Mouse (Mus musculus): Measurements from ENCODE around the gene H2-Q4. TPM values are rescaled to one million over a fixed set of nuclear protein-coding genes. Genes with fewer than 3 reads are reported as not detected.
"Not testable (repeated sequence)": the region's sequence is repeated elsewhere in the genome, so short reads cannot be mapped to it uniquely, and the experiment has no call there.

Gene H2-Q4
- 2.6 and 2.9 TPM in 2 replicates for polyA plus RNA-seq (2015; fragmentation: Nextera tagmentation; extraction: Ambion mirVana)

DNA sequence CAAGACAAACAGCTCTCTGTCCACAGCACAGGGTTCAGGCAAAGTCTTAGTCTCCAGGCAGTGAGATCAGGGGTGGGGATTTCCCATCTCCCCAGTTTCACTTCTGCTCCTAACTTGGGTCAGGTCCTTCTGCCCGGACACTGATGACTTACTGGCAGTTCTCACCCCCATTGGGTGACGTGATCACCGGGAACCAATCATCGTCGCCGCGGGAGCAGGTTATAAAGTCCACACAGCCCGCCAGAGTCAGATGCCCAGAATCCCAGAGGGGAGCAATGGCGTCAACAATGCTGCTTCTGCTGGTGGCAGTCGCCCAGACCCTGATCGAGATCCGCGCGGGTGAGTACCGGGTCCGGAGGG is at the start of gene H2-Q4:
TSS of gene H2-Q4 (plus strand) at position 249 of the 360 bp plus-strand sequence.
- Histone ChIP-seq H3K36me3 (no peaks in the 10 kb centered on the region), H3K9me3 (peaks cover 8% of the 10 kb centered on the region; the same call in 1 of the 2 replicates), H3K27ac (replicated peaks) (no peak within 1 kb of the TSS), H3K27me3 (replicated peaks) (peaks cover 15% of the 10 kb centered on the region), H3K4me2 (peak within 1 kb of the TSS; percentile 96), H3K4me3 (peak within 1 kb of the TSS; percentile 71), H3K9ac (peak within 1 kb of the TSS; percentile 79), H3K4me1 (no peaks in the 10 kb centered on the region; the same call in 1 of the 2 replicates)
- ATAC-seq (ENCODE audit: extremely low read depth, insufficient number of reproducible peaks, low FRiP score, low TSS enrichment): peak; percentile 78
- WGBS: under 1% methylated on average over 16 of the region's 16 CpGs

DNA sequence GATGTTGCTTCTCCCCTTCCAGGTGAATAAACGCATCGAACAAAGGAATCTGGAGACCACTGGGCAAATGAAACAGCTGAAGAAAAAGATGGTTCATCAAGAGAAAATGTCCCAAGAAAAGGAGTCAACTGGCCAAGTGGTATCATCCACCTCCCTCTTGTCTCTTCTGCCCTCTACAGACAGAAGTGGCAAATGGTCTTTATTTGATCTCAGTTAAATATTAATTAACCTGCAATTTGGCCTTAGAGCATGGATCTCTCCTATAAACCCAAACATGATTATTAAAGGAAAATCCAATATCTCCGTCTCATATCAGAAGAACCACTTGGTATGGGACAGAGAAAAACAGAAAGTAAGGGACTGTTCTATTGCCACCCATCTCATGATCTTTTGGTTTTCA is 49.7 kb upstream of the H2-Q4 start:
- H3K27ac ChIP-seq (replicated peaks); H3K4me2 ChIP-seq; H3K4me1 ChIP-seq; ATAC-seq (ENCODE audit: extremely low read depth, insufficient number of reproducible peaks, low FRiP score, low TSS enrichment); H3K27me3 ChIP-seq (replicated peaks); H3K4me3 ChIP-seq; H3K36me3 ChIP-seq; H3K9me3 ChIP-seq; H3K9ac ChIP-seq: not testable (repeated sequence)
- 50% methylated on average over 3 of the region's 3 CpGs for WGBS

DNA sequence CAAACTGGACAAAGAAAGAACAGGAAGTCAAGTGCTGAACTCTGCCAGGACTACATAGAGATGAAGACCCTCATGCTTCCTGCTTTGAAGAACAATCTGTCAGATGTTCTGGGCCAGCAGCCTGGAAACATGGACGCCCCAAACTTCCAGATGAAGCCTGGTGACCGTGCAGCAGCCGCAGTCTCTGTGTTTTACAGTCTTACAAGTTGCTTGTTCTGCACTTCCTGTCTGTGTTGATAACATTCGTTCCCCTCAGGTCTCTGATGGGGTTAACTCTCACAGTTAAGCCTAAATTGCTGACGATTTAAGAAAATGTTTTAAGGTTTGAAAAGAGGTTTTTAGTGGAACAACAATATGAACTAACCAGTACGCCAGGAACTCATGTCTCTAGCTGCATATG is 47.9 kb upstream of the H2-Q4 start:
- not testable (repeated sequence) for H3K9me3 ChIP-seq; H3K4me1 ChIP-seq; ATAC-seq (ENCODE audit: extremely low read depth, insufficient number of reproducible peaks, low FRiP score, low TSS enrichment); H3K36me3 ChIP-seq; H3K4me2 ChIP-seq; H3K9ac ChIP-seq; H3K27ac ChIP-seq (replicated peaks); H3K27me3 ChIP-seq (replicated peaks); H3K4me3 ChIP-seq
- 52% methylated on average over 6 of the region's 6 CpGs for WGBS

DNA sequence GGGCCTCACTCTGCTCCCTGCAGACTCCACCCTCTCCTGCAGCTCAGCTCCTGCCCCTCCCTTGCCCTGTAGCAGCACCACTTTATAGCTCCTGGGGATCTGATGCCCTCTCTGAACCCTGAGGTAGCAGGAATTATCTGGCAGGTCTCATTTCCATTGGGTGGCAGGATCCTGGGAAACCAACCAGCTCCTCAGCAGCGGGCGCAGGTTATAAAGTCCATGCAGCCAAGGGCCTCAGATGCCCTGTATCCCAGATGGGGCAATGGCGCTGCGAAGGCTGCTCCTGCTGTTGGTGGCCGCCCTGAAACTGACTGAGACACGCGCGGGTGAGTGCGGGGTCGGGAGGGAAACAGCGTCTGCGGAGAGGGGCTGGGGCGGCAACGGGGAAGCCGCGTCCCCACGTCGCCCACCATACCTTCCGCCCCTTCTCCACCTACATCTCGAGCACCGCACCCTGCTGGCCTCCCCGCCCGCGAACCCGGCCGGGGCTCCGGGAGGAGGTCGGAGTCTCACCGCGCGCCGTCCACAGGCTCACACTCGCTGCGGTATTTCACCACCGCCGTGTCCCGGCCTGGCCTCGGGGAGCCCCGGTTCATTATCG is 37.2 kb upstream of the H2-Q4 start, which contains the start of gene H2-Q2:
TSS of gene H2-Q2 (plus strand) at position 172 of the 601 bp plus-strand sequence.
- H3K9me3 ChIP-seq: no peaks in the 10 kb centered on the region
- WGBS: 2% methylated on average over 40 of the region's 40 CpGs
- H3K9ac ChIP-seq: peak within 1 kb of the TSS; percentile 70
- H3K4me2 ChIP-seq: peak within 1 kb of the TSS; percentile 88
- no peaks in the 10 kb centered on the region for H3K36me3 ChIP-seq
- H3K4me3 ChIP-seq: peak within 1 kb of the TSS; percentile 54
- H3K27me3 ChIP-seq (replicated peaks): peaks cover 67% of the 10 kb centered on the region
- no peak for ATAC-seq (ENCODE audit: extremely low read depth, insufficient number of reproducible peaks, low FRiP score, low TSS enrichment)
- no peak within 1 kb of the TSS for H3K27ac ChIP-seq (replicated peaks)
- H3K4me1 ChIP-seq: peaks cover 15% of the 10 kb centered on the region

DNA sequence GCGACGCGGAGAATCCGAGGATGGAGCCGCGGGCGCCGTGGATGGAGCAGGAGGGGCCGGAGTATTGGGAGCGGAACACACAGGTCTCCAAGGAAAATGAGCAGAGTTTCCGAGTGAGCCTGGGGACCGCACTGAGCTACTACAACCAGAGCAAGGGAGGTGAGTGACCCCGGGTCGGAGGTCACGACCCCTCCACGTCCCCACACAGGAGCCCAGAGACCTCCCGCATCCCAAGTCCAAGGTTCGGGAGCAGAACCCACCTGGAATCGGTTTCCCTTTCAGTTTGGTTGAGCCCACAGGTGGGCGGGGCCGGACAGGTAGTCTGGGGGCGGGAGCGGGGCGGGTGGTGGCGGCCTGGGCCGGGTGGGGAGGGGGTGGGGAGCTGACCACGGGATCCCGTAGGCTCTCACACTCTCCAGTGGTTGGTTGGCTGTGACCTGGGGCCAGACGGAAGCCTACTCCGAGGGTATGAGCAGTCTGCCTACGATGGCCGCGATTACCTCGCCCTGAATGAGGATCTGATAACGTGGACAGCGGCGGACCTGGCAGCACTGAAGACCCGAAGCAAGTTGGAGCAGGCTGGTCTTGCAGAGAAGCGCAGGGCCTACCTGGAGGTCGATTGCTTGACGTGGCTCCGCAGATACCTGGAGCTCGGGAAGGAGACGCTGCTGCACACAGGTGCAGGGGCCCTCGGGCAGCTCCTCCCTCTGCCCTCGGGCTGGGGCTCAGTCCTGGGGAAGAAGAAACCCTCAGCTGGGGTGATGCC is 36.5 kb upstream of the H2-Q4 start:
- no peaks in the 10 kb centered on the region for H3K36me3 ChIP-seq
- H3K27ac ChIP-seq (replicated peaks): no peak overlapping the region
- no peak for ATAC-seq (ENCODE audit: extremely low read depth, insufficient number of reproducible peaks, low FRiP score, low TSS enrichment)
- peak overlapping the region; percentile 54 for H3K4me3 ChIP-seq
- peak overlapping the region; percentile 88 for H3K4me2 ChIP-seq
- H3K9me3 ChIP-seq: no peaks in the 10 kb centered on the region
- 3% methylated on average over 46 of the region's 46 CpGs for WGBS
- peak overlapping the region; percentile 70 for H3K9ac ChIP-seq
- H3K27me3 ChIP-seq (replicated peaks): peaks cover 67% of the 10 kb centered on the region
- peaks cover 15% of the 10 kb centered on the region for H3K4me1 ChIP-seq

DNA sequence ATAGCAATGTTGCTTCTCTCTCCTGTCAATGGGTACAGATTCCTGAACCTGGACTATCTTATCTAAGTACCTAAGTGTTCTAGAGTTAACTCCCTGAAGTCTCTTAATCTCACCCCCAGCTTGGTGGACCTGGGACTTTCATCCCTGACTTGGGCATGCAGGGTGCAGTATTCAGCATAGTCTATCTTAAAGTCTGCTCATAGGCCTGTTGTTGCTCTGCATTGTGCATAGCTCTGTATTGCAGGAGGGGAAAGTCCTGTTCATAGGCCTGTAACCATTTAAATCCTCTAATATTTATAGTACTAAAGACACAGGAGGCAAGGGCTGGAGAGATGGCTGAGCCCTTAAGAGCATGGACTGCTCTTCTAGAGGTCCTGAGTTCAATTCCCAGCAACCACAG is 31.8 kb upstream of the H2-Q4 start:
- not testable (repeated sequence) for H3K9ac ChIP-seq; H3K36me3 ChIP-seq; H3K4me2 ChIP-seq; H3K4me3 ChIP-seq; H3K27ac ChIP-seq (replicated peaks); H3K9me3 ChIP-seq; ATAC-seq (ENCODE audit: extremely low read depth, insufficient number of reproducible peaks, low FRiP score, low TSS enrichment)
- peaks cover 19% of the 10 kb centered on the region for H3K4me1 ChIP-seq
- H3K27me3 ChIP-seq (replicated peaks): peaks cover 30% of the 10 kb centered on the region

DNA sequence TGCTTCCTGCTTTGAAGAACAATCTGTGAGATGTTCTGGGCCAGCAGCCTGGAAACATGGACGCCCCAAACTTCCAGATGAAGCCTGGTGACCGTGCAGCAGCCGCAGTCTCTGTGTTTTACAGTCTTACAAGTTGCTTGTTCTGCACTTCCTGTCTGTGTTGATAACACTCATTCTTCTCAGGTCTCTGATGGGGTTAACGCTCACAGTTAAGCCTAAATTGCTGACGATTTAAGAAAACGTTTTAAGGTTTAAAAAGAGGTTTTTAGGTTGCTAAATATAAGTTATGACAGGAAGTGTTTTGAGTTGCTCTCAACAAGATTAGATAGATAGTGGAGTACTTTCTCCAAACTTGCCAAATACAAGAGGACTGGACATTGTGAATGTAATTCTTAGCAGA is 26.1 kb upstream of the H2-Q4 start:
- not testable (repeated sequence) for ATAC-seq (ENCODE audit: extremely low read depth, insufficient number of reproducible peaks, low FRiP score, low TSS enrichment)

DNA sequence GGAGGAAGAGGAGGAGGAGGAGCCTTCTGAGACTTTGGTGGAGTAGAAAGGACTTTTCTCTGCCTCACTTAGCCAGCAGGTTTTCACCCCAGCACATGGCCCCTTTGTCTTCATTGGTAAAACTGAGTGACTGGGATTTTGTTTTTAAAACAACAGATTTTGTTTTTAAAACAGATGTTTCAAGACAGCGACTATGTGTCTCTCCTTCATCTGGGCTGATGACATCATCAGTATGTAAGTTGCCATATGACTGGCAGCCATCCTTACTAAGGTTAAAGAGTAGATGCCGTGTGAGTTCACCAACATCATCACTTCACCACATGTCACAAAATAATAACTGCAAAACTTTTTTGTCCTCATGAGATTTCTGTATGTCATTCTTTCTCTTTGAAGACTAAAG is 25.3 kb upstream of the H2-Q4 start:
- Histone ChIP-seq H3K4me3 (no peak overlapping the region), H3K9ac (no peak overlapping the region), H3K9me3 (no peaks in the 10 kb centered on the region), H3K27me3 (replicated peaks) (peaks cover 14% of the 10 kb centered on the region), H3K36me3 (no peaks in the 10 kb centered on the region), H3K4me1 (peaks cover 23% of the 10 kb centered on the region), H3K27ac (replicated peaks) (no peak overlapping the region), H3K4me2 (no peak overlapping the region)
- WGBS: 65% methylated on average over 2 of the region's 2 CpGs
- no peak for ATAC-seq (ENCODE audit: extremely low read depth, insufficient number of reproducible peaks, low FRiP score, low TSS enrichment)

More for the DNA sequence above, 26.1 kb upstream of the H2-Q4 start:
- H3K9me3 ChIP-seq; H3K9ac ChIP-seq; H3K27ac ChIP-seq (replicated peaks); H3K27me3 ChIP-seq (replicated peaks); H3K4me2 ChIP-seq; H3K4me3 ChIP-seq; H3K36me3 ChIP-seq: not testable (repeated sequence)
- 33% methylated on average over 6 of the region's 6 CpGs for WGBS
- peaks cover 22% of the 10 kb centered on the region for H3K4me1 ChIP-seq

DNA sequence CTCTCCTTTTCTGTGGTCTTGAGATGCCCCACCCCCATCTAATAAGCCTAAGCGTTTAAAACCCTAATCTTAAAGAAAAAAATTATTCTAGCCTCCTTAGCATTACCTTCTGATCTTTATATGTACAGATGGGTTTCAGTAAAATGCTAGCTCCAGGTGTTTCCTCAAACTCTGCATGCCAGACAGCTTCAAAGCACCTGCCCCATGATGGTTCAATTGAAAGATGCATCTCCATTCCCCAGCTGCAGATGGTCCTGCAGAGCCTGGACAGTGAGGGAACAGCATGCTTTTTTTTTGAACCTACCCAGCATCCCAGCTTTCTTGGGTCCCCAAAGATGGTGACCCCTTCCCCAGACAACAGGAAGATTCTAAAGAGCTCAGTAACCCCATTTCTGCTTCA is 22.3 kb upstream of the H2-Q4 start:
- no peaks in the 10 kb centered on the region for H3K9me3 ChIP-seq
- peaks cover 24% of the 10 kb centered on the region for H3K4me1 ChIP-seq
- peaks cover 22% of the 10 kb centered on the region for H3K27me3 ChIP-seq (replicated peaks)
- H3K4me3 ChIP-seq: no peak overlapping the region
- no peak overlapping the region for H3K27ac ChIP-seq (replicated peaks)
- 48% methylated on average over 1 of the region's 1 CpGs for WGBS
- H3K4me2 ChIP-seq: no peak overlapping the region
- no peaks in the 10 kb centered on the region for H3K36me3 ChIP-seq
- no peak overlapping the region for H3K9ac ChIP-seq
- ATAC-seq (ENCODE audit: extremely low read depth, insufficient number of reproducible peaks, low FRiP score, low TSS enrichment): no peak

DNA sequence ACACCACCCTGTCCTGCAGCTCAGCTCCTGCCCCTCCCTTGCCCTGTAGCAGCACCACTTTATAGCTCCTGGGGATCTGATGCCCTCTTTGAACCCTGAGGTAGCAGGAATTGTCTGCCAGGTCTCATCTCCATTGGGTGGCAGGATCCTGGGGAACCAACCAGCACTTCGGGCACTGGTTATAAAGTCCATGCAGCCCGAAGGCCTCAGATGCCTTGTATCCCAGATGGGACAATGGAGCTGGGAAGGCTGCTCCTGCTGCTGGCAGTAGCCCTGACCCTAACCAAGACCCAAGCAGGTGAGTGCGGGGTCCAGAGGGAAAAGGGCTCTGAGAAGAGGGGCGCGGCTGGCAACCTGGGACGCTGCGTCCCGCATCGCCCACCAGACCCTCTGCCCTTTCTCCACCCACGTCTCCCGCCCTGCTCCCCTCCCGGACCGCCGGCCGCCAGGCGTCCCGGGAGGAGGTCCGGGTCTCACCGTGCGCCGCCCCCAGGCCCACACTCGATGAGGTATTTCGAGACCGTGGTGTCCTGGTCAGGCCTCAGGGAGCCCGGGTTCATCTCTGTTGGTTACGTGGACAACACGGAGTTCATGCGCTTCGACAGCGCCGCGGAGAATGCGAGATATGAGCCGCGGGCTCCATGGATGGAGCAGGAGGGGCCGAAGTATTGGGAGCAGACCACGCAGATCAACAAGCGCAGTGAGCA is 20.5 kb upstream of the H2-Q4 start:
- Histone ChIP-seq H3K4me2 (peak overlapping the region; percentile 84), H3K36me3 (no peaks in the 10 kb centered on the region), H3K9ac (peak overlapping the region; percentile 73), H3K4me3 (peak overlapping the region; percentile 55), H3K27ac (replicated peaks) (no peak overlapping the region), H3K4me1 (peaks cover 24% of the 10 kb centered on the region), H3K9me3 (peaks cover 8% of the 10 kb centered on the region), H3K27me3 (replicated peaks) (peaks cover 22% of the 10 kb centered on the region)
- 11% methylated on average over 38 of the region's 38 CpGs for WGBS
- ATAC-seq (ENCODE audit: extremely low read depth, insufficient number of reproducible peaks, low FRiP score, low TSS enrichment): no peak; the same call in 1 of the 2 replicates

DNA sequence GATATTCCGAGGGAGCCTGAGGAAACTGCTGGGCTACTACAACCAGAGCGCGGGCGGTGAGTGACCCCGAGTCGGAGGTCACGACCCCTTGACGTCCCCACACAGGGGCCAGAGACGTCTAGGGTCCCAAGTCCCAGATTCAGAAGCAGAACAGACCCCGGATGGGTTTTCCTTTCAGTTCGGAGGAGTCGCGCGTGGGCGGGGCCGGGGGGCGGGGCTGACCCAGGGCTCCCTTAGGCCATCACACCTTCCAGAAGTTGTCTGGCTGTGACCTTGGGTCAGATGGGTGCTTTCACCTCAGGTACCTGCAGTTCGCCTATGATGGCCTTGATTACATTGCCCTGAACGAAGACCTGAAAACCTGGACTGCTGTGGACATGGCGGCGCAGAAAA is 20.0 kb upstream of the H2-Q4 start:
- Histone ChIP-seq H3K9me3 (peaks cover 8% of the 10 kb centered on the region), H3K9ac (peak overlapping the region; percentile 73), H3K4me1 (peaks cover 24% of the 10 kb centered on the region), H3K36me3 (no peaks in the 10 kb centered on the region), H3K27me3 (replicated peaks) (peaks cover 22% of the 10 kb centered on the region), H3K4me2 (peak overlapping the region; percentile 84), H3K27ac (replicated peaks) (no peak overlapping the region), H3K4me3 (peak overlapping the region; percentile 55)
- WGBS: 15% methylated on average over 21 of the region's 21 CpGs
- ATAC-seq (ENCODE audit: extremely low read depth, insufficient number of reproducible peaks, low FRiP score, low TSS enrichment): no peak

Data from heart, embryonic 13.5 days (tissue).